Mouse (Mus musculus) midbrain, embryonic 16.5 days (tissue): ENCODE data around the gene Enox1. TPM values are rescaled to one million over a fixed set of nuclear protein-coding genes. Genes with fewer than 3 reads are reported as not detected.

Experiments used
- ATAC-seq: fragments of 200-750 bp; cut with Nextera tagmentation; 2 replicates; pipeline ENCODE4 v1.8.0; 2017; ENCODE audit warnings: moderate TSS enrichment
- H3K27ac ChIP-seq: fragments of 300-500 bp; sonication (generic); 2 replicates; pipeline ENCODE4 v1.5.1; 2014; ENCODE audit warnings: mild to moderate bottlenecking, low read length, mixed read lengths
- H3K27me3 ChIP-seq: fragments of 300-500 bp; sonication (generic); 2 replicates; pipeline ENCODE4 v1.6.1; 2014; ENCODE audit warnings: low read depth, low read length, mixed read lengths; ENCODE audit not compliant: control insufficient read depth, insufficient read depth
- H3K36me3 ChIP-seq: fragments of 300-500 bp; sonication (generic); 2 replicates; pipeline ENCODE4 v1.6.1; 2014; ENCODE audit warnings: mild to moderate bottlenecking, low read length, moderate library complexity, mixed read lengths; ENCODE audit not compliant: control insufficient read depth, insufficient read depth
- H3K4me1 ChIP-seq: fragments of 300-500 bp; sonication (generic); 2 replicates; pipeline ENCODE4 v1.6.1; 2014; ENCODE audit warnings: mild to moderate bottlenecking, low read length, mixed read lengths; ENCODE audit not compliant: control insufficient read depth, insufficient read depth
- H3K4me2 ChIP-seq: fragments of 300-500 bp; sonication (generic); 2 replicates; pipeline ENCODE4 v1.6.1; 2014; ENCODE audit warnings: mild to moderate bottlenecking, low read length, mixed read lengths
- H3K4me3 ChIP-seq: fragments of 300-500 bp; sonication (generic); 2 replicates; pipeline ENCODE4 v1.5.1; 2014; ENCODE audit warnings: low read depth, mild to moderate bottlenecking, low read length, moderate library complexity, mixed read lengths
- H3K9ac ChIP-seq: fragments of 300-500 bp; sonication (generic); 2 replicates; pipeline ENCODE4 v1.6.1; 2014; ENCODE audit warnings: low read depth, low read length, mixed read lengths
- H3K9me3 ChIP-seq: fragments of 300-500 bp; sonication (generic); replicated peaks from 2 replicates; pipeline ENCODE4 v1.6.1; 2014; ENCODE audit warnings: mild to moderate bottlenecking, low read length, mixed read lengths; ENCODE audit not compliant: control insufficient read depth, poor library complexity, severe bottlenecking
- WGBS: fragments of 180-500 bp; shearing (Covaris S2); extraction: QIAGEN DNeasy Blood & Tissue Kit; methylation state at CpG from one replicate; pipeline ENCODE4 v1.1.7; 2014; 5-methylcytosine and 5-hydroxymethylcytosine counted together
- polyA plus RNA-seq: library from polyadenylated mRNA; unstranded; fragments of >200 nt; fragmentation: Nextera tagmentation; extraction: Ambion mirVana; gene quantifications from 2 replicates; pipeline ENCODE4 v1.2.1, GENCODE M21; 2015

Enox1 gene
- polyA plus RNA-seq, 1 experiment from 2014 or later = 42.8 TPM

DNA sequence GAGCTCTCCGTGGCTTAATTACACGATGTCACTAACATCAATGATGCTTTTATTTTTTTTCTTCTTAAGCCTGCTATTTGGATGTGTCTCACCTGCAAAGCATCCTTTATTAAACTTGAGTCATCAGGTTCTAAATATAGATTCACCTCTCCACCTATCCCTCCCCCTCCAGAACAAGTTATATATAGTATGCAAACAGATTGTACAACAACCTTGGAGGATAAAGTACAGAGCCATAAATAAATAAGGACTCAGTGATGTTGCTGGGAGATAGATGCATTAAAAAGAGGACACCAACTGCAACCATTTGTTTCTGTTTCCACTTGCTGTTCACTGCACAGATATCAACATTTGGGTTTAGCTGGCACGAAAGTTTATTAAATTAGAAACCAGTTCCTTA is 141.8 kb downstream of the Enox1 start:
- WGBS = 90% methylated on average over 3 of the region's 3 CpGs
- H3K9ac ChIP-seq = no peak overlapping the region
- H3K27me3 ChIP-seq = no peaks in the 10 kb centered on the region

DNA sequence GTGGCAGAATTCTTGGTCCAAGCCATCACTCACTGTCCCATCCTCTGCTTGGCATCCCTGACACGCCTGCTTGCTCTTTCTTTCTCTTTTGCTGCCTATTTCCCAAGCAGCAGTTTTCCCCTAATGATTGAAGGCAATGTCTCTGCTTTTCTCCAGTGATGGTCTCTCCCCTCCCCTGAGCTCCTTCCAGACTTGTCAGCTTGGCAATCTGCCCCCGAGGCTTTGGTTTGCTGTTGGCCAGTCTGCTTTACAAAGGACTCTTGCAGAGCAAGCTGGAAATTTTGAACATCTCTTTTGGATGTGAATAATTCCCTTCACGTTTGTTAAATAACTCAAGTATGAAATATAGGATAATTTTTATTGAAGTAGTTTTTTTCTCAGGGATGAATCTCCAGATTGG is 153.0 kb downstream of the Enox1 start:
- H3K4me2 ChIP-seq = no peak overlapping the region
- peaks cover 7% of the 10 kb centered on the region; the same call in 1 of the 2 replicates for H3K4me1 ChIP-seq
- no peak overlapping the region for H3K27ac ChIP-seq
- H3K9me3 ChIP-seq = no peaks in the 10 kb centered on the region
- no peaks in the 10 kb centered on the region for H3K27me3 ChIP-seq
- H3K9ac ChIP-seq = no peak overlapping the region
- 45% methylated on average over 3 of the region's 3 CpGs for WGBS
- ATAC-seq = no peak
- H3K4me3 ChIP-seq = no peak overlapping the region
- H3K36me3 ChIP-seq = no peaks in the 10 kb centered on the region

More for the DNA sequence above, 141.8 kb downstream of the Enox1 start:
- no peak for ATAC-seq
- Histone ChIP-seq H3K9me3 (no peaks in the 10 kb centered on the region), H3K4me1 (no peaks in the 10 kb centered on the region), H3K4me3 (no peak overlapping the region), H3K36me3 (no peaks in the 10 kb centered on the region), H3K4me2 (no peak overlapping the region), H3K27ac (no peak overlapping the region)

DNA sequence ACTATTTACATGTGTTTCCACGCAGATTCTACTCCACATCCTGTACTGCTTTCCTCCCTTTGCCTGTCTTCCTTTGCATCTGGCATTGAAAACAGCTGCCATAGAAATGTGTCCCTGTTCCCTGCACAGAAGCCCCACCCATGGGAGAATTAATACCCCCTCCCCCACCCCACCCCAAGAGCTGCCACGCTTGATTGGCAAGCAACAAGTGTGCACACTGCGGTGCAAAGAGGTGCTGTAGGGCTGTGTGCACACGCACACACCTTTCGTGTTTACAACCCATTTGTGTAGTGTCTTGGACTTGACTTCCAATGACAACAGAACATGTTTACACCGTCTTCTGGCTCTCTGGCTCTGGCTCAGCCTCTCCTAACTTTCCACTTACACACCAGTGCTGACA is 154.9 kb downstream of the Enox1 start:
- Histone ChIP-seq H3K27ac (no peak overlapping the region), H3K36me3 (no peaks in the 10 kb centered on the region), H3K9ac (no peak overlapping the region), H3K9me3 (no peaks in the 10 kb centered on the region), H3K4me3 (no peak overlapping the region), H3K27me3 (no peaks in the 10 kb centered on the region), H3K4me1 (peaks cover 7% of the 10 kb centered on the region; the same call in 1 of the 2 replicates), H3K4me2 (no peak overlapping the region)
- ATAC-seq = no peak
- WGBS = 71% methylated on average over 6 of the region's 6 CpGs

DNA sequence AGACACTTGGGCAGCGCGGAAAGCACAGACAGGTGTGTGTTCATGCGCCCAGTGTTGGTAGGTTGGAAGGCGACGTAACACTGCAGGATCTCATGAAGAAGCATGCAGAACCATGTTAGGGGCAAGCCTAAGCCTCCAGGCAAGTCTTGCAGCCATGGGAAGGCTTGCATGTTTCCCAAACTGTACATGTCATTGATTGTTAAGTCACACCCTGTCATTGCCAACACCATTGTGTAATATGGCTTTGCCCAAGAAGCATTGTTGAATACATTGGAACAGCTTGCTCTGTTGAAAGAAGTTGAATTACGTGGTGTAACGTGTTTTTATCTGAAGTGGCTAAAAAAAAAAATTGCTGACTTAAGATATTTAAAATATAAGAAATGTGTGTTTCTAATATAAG is 162.8 kb downstream of the Enox1 start:
- Histone ChIP-seq H3K27ac (no peak overlapping the region), H3K27me3 (no peaks in the 10 kb centered on the region), H3K9ac (no peak overlapping the region), H3K9me3 (no peaks in the 10 kb centered on the region), H3K4me1 (no peaks in the 10 kb centered on the region), H3K4me3 (no peak overlapping the region), H3K4me2 (no peak overlapping the region), H3K36me3 (no peaks in the 10 kb centered on the region)
- no peak for ATAC-seq
- WGBS = 91% methylated on average over 7 of the region's 7 CpGs

DNA sequence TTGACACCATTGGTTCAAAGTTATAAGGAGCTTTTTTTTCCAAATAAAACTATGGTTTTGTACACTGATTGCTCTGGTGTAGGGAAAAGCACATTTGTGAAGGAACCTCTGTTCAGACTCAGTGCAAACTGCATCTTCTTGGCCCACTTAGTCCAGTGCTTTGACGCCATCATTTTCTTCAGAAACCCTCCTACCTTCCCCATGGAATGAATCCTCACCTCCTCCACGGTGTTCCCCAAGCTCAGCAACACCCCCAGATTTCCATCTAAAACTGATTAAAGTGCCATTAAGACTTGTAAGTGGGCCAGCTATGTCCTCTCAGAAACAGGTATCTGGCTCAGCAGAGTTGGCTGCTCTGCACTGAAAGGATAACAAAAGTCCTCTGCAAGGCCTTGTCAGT is 167.8 kb downstream of the Enox1 start:
- Histone ChIP-seq H3K36me3 (no peaks in the 10 kb centered on the region), H3K9ac (no peak overlapping the region), H3K4me3 (no peak overlapping the region), H3K27ac (no peak overlapping the region), H3K4me2 (no peak overlapping the region), H3K9me3 (no peaks in the 10 kb centered on the region), H3K4me1 (no peaks in the 10 kb centered on the region), H3K27me3 (no peaks in the 10 kb centered on the region)
- no peak for ATAC-seq
- WGBS = 100% methylated on average over 2 of the region's 2 CpGs

DNA sequence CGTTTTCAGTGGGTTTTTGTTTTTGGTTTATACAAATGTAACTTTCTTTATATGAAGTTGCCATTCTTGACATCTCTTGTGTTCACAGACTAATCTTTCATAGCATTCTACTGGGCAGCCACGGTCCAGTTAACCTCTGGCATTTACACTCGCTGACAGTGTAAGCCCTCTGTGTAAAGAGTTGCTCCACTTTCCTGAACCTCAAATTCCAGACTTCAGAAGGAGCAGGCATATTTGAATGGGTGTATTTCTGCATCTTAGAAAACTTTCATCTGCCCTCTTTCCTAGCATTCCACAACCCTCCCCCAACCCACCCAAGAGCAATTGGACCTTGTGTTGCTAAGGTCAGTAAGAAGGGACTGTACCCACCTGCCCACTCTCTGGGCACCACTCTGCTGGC is 171.1 kb downstream of the Enox1 start:
- Histone ChIP-seq H3K9ac (no peak overlapping the region), H3K36me3 (no peaks in the 10 kb centered on the region), H3K4me1 (no peaks in the 10 kb centered on the region), H3K27ac (no peak overlapping the region), H3K4me3 (no peak overlapping the region), H3K9me3 (no peaks in the 10 kb centered on the region), H3K4me2 (no peak overlapping the region), H3K27me3 (no peaks in the 10 kb centered on the region)
- no peak for ATAC-seq
- WGBS = 73% methylated on average over 3 of the region's 3 CpGs

DNA sequence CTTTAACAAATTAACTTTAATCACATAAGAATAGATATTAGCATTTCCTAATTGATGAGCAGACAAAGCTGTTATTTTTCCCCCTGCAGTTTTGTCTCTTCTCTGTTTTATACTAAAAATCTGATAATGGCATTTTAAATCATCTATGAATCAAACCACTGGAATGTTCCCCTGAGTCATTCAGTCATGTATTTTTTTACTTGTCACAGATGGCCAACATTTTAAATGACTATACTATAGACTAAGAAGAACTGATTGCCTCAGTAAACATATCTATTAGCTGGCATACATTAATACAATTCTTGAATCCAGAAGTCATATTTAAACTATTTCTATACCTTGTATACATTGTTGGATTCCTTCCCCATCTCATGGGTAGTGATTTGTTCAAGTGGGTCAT is 173.2 kb downstream of the Enox1 start:
- H3K27ac ChIP-seq = no peak overlapping the region
- no peak overlapping the region for H3K4me3 ChIP-seq
- no peak for ATAC-seq
- H3K9me3 ChIP-seq = no peaks in the 10 kb centered on the region
- no peak overlapping the region for H3K4me2 ChIP-seq
- no peaks in the 10 kb centered on the region for H3K4me1 ChIP-seq
- no peaks in the 10 kb centered on the region for H3K36me3 ChIP-seq
- no peaks in the 10 kb centered on the region for H3K27me3 ChIP-seq
- H3K9ac ChIP-seq = no peak overlapping the region

DNA sequence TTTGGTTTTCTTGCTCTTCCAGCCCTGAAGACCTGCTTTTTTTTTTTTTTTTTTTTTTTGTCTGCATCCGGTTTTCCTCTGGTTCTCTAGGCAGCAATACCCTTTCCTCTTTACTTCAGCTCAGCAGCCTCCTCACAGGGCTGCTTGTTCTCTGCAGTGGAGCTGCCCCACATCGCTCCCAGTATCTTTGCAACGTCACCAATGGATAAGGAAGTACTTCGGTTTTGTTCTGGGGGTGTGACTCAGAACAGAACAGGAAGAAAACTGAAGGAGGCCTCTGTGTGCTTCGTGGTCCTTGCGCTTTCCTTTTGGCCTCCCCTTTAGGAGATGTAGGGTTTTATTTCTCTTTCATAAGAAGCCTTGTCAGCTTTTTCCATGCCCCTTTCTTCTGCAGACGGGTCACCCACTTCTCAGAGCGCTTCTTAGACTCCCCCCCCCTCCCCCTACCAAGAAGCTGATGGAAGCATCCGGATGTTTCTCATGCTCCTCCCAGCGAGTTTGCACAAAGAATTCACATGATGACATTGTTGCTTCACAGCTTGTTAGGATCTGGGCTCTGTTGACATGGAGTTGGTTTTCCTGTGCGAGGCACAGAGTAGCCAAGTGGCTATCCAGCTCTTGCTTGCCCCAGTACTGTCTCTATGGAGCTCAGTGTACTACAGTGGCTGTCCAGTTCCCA is 187.2 kb downstream of the Enox1 start:
- WGBS = 70% methylated on average over 11 of the region's 11 CpGs
- Histone ChIP-seq H3K4me2 (no peak overlapping the region), H3K4me3 (no peak overlapping the region), H3K36me3 (no peaks in the 10 kb centered on the region), H3K4me1 (no peaks in the 10 kb centered on the region), H3K9me3 (no peaks in the 10 kb centered on the region), H3K27ac (no peak overlapping the region), H3K27me3 (no peaks in the 10 kb centered on the region), H3K9ac (no peak overlapping the region)
- ATAC-seq = no peak

DNA sequence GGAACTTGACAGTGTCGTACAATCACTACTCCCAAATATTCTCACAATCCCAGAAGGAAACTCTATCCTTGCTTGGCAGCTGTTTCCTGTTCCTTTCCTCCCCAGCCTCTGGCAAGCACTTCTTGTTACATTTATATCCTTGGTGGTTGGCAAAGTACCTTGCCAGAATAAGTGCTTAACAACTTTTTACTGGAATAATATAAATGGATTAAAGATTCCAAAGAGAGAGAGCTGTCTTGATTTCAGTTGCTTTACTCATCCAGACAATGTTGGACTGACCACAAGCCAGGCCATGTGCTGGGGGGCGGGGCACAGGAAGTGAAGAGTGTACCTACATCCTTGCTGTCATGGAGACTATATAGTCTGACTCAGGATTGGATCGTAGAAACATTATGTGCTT is 189.7 kb downstream of the Enox1 start:
- ATAC-seq = no peak
- H3K36me3 ChIP-seq = no peaks in the 10 kb centered on the region
- H3K27me3 ChIP-seq = no peaks in the 10 kb centered on the region
- WGBS = 89% methylated on average over 3 of the region's 3 CpGs
- no peaks in the 10 kb centered on the region for H3K9me3 ChIP-seq
- H3K9ac ChIP-seq = no peak overlapping the region
- H3K4me1 ChIP-seq = peaks cover 2% of the 10 kb centered on the region; the same call in 1 of the 2 replicates
- H3K27ac ChIP-seq = no peak overlapping the region
- no peak overlapping the region for H3K4me2 ChIP-seq
- H3K4me3 ChIP-seq = no peak overlapping the region
